Mouse (Mus musculus) layer of hippocampus, adult 2 months (tissue): ENCODE data around the gene Mafg. TPM values are rescaled to one million over a fixed set of nuclear protein-coding genes. Genes with fewer than 3 reads are reported as not detected.
"Not testable (repeated sequence)": the region's sequence is repeated elsewhere in the genome, so short reads cannot be mapped to it uniquely, and the experiment has no call there.

Experiments used
- DNase-seq, 2 experiments: peaks; one replicate each; pipeline ENCODE4 v3.0.0; 2022; ENCODE audit warnings: low spot score in 2 of 2
- H3K27ac ChIP-seq: fragments of 200-600 bp; 2 replicates; pipeline ENCODE4 v1.8.1; 2022
- H3K4me3 ChIP-seq: fragments of 200-600 bp; 2 replicates; pipeline ENCODE4 v1.8.1; 2022; ENCODE audit warnings: mild to moderate bottlenecking
- CTCF ChIP-seq: fragments of 200-600 bp; conservative IDR thresholded peaks from 2 replicates; pipeline ENCODE4 v1.8.1; 2022; ENCODE audit warnings: antibody characterized with exemption, mild to moderate bottlenecking, moderate library complexity
- long read RNA-seq, 2 experiments: library from polyadenylated mRNA; stranded (forward); transcript quantifications; one replicate each; pipeline ENCODE4 v2.0.0; 2021; ENCODE audit warnings: borderline mapping rate in 2 of 2
- total RNA-seq, 2 experiments: library from RNA; stranded (reverse); gene quantifications; 2 replicates each; pipeline ENCODE4 v1.2.3; 2021

The Mafg gene
- total RNA-seq = 10 to 100 TPM; 71.6 to 80.3 TPM
- long read RNA-seq, experiment 1, full-length matches to known transcripts = 33 of 57 reads
- long read RNA-seq, experiment 1, partial matches to known transcripts = 3 of 57 reads
- long read RNA-seq, experiment 1, other reads (novel, unspliced or antisense) = 21 of 57 reads
- long read RNA-seq, experiment 2, full-length matches to known transcripts = 53 of 74 reads
- long read RNA-seq, experiment 2, partial matches to known transcripts = 2 of 74 reads
- long read RNA-seq, experiment 2, other reads (novel, unspliced or antisense) = 19 of 74 reads

DNA sequence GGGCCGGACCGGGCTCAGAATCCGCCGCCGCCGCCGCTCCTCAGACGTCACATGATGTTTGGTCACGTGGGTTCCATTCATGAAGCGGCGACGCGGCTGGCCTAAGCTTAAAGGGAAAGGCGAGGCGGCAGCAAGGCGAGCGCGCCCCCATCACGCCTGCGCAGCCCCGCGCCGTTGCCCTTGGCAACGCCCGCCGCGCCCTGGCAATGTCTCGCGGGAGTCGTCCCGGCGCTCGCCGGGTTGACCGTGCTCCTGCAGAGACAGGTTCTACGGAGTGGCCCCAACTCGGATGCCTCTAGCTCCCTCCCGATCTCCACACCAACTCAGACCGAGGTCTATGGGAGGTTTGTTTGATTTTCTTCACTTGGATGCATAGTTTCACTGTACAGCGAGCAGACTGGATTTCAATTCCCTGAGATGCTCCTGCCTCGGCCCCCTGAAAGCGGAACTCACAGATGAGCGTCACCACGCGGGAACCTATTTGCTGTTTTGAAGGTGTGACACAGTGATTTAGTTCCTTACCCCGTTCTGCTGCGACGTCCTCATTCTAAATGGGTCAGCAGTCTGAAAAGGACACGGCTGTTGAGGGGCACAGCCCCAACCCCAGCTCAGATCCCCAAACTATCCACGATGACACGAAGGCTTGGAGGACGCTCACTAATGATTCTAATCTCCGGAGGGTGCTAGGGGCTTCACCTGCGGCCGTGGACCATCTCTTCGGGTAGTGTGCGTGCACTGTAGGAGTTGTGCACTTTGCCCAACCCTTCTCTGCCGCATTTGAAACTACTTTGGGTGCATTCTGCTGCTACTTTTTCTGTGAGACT lies at the start of gene Mafg:
Gene Mafg (minus strand): TSS at position 81 of the 824 bp plus-strand sequence.
- DNase-seq = peak; percentile 92 to 93
- H3K27ac ChIP-seq = peak within 1 kb of the TSS; percentile 95
- no peak for TF ChIP-seq CTCF
- H3K4me3 ChIP-seq = peak within 1 kb of the TSS; percentile 88

DNA sequence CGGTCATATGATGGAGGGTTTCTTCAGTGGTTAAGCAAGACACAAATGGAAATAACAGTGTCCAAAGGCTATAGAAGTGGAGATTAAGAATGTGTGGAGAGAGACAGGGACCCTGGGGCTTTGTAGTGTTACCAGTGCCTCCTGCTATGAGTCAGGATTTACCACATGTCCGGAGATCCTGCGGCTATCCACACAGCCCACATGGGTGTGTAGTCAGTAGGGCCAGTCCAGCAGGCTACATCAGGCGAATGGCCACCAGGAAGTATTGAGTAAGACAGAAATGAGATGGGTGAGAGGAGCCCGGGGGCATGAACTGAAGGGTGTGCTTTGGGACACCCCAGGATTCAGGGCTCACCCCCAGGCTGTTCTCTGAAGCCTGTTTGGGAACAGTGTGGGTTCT lies 49.3 kb upstream of the Mafg start:
- DNase-seq = no peak
- Histone ChIP-seq H3K4me3 (no peak overlapping the region), H3K27ac (no peak overlapping the region)
- no peak for TF ChIP-seq CTCF

DNA sequence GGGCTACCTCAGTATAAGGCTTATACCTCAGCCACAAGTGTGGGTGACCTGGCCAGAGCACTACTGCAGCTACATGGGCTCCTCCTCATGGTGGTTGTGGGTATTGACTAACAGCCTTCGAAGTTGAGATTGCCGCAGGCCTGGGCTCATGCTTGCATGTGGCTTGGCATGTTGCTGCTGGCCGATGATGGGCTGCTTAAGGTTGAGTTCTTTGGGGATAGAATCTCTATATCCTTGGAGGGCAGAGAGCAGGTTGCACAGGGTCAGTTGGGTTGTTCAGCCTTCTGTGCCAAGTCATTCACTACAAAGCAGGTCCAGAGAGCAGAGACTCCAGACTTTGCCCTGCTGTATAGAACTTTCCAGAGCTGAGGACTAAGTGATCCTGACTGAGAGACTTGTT lies 46.5 kb upstream of the Mafg start:
- H3K4me3 ChIP-seq = no peak overlapping the region
- no peak for DNase-seq
- TF ChIP-seq CTCF = peak; percentile 69
- no peak overlapping the region for H3K27ac ChIP-seq

DNA sequence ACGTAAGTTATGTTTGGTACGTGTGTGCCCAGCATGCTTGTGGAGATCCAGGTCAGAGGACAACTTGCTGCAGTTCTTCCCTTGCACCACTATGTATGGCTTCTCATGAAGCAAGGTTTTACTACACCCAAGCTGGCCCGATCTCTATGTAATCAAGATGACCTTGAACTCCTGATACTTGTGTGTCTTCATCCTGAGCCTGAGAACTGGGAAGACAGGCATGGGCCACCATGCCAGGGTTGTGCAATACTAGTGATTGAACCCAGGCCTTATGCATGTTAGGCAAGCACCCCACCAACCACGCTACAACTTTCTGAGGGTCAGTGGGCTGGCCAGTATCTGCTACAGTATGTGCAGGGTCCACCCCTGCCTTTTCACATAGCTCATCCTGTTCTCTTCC lies 43.6 kb upstream of the Mafg start:
- DNase-seq = no peak
- Histone ChIP-seq H3K4me3 (no peak overlapping the region), H3K27ac (no peak overlapping the region)
- no peak for TF ChIP-seq CTCF

DNA sequence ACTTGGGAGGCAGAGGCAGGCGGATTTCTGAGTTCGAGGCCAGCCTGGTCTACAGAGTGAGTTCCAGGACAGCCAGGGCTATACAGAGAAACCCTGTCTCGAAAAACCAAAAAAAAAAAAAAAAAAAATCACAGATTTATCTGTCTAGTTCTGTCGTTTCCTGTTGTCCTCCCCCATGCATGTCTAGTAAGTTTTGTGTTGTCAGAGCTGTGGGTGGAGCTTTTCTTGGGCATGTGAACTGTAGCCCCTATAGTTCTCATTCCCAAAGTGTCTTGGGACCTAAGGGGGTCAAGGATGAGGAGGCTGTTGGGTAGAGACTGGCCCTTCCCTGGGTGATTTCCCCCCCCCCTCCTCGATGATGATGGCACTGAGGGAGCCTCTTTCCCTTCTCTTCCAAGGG lies 42.5 kb upstream of the Mafg start:
- not testable (repeated sequence) for H3K27ac ChIP-seq, H3K4me3 ChIP-seq, DNase-seq

DNA sequence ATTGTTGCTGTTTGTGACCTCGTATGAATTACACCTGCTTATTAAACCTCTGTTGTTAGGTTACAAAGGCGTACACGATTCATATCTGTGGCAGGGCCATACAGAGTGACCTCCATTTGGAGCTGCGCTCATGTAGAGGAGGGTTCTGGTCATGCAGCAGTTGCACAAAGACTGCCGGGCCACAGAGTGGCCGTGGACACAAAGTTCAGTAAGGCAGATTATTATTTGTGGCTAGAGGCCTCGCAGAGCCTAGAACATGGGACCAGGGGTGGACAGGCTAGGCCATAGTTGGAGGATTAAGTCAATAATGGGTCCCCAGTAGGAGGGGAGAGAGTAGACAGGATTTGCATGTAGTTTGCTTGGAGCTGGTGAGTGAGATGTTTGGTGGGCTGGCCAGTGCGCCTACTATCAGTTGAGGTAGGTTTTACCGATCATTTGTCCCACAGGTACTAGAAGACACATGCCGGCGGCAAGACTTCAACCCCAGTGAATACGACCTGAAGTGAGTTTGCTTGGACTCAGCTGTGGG lies 40.3 kb upstream of the Mafg start:
- Histone ChIP-seq H3K4me3 (peak overlapping the region; percentile 79), H3K27ac (peak overlapping the region; percentile 95)
- no peak for TF ChIP-seq CTCF
- DNase-seq = no peak

DNA sequence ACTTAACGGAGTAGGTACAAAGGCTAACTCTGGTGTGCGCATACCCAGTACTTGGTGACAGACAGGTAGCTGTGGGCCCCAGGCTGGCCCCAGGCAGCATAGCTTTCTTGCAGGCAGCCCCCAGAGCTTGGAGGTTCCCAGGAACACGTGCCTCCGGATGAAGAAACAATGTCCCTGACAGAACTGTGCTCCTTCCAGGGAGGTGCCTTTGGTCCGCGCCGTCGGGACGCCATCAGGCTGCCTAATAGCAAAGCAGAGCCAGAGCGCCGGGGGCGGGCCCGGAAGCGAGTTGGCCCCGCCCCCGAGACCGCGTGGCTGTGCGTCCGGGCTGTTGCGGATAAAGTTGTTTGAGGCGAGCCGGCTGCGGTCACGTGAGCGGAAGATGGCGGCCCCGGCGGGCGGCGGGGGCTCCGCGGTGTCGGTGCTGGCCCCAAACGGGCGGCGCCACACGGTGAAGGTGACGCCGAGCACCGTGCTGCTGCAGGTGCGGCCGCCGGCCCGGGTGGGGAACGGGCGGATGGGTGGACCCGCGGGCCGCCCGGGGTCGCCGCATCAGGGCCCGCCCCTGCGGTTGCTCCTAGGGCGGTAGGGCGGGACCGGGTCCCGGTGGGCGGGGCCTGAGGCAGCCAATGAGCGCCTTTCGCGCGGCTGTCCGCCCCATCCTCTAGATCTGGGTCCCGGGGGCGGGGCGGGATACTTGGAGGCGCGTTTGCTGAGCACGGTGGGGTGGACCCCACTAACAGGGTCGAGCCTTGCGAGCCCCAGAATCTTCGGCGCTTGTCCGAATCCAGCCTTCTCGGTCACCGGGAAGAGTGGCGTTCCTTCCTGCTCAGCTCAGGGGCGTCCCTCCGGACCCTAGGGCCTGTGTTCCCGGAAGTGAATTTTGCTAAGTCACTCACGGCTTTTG lies 39.5 kb upstream of the Mafg start, which contains the start of gene Aspscr1:
Gene Aspscr1 (plus strand): TSS at position 287 of the 907 bp plus-strand sequence.
- DNase-seq = peak; percentile 90 to 91
- Histone ChIP-seq H3K4me3 (peak within 1 kb of the TSS; percentile 79), H3K27ac (peak within 1 kb of the TSS; percentile 95)
- 0 out of 2 replicates have a peak, but pooled peaks have one; percentile 8 for TF ChIP-seq CTCF

DNA sequence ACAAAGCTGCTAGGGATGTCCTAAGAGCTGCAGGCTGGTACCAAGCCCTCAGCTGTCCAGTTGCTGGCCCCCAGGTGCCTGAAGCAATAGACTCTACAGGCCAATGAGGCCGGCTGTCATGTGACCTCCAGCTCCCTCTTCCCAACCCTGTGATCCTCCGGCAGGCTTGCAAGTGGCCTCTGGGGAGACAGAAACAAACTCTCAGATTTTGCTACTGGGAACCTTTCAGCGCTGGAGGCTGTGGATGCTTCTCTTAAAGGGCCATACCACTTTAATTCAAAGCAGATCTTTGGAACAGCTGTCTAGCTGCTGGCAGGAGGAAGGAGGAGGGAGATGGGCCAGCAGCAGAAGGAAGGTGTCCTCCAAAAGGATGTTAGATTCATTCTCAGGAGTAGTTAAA lies 33.2 kb upstream of the Mafg start:
- no peak for DNase-seq
- no peak overlapping the region for H3K27ac ChIP-seq
- no peak for TF ChIP-seq CTCF

DNA sequence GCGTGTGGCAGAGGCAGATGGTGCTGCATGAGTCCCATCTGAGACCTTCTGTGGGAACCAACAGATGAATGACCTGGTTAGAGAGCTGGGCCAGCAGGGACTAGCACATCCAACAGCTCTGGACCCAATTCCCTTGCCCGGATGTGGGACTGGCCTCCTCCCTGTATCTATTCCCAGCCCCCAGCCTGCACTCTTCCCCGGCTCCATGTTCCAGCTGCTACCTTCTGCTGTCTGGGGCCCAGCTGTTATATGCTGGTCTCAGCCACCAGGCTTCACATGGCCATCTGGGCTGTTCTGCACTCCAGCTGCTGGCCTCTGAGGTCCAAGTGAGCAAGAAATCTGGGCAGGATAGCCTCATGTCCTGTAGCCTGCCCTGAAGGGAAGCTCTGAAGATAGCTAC lies 32.0 kb upstream of the Mafg start:
- no peak for TF ChIP-seq CTCF
- Histone ChIP-seq H3K27ac (no peak overlapping the region), H3K4me3 (no peak overlapping the region)
- DNase-seq = no peak

More for the DNA sequence above, 33.2 kb upstream of the Mafg start:
- no peak overlapping the region for H3K4me3 ChIP-seq

DNA sequence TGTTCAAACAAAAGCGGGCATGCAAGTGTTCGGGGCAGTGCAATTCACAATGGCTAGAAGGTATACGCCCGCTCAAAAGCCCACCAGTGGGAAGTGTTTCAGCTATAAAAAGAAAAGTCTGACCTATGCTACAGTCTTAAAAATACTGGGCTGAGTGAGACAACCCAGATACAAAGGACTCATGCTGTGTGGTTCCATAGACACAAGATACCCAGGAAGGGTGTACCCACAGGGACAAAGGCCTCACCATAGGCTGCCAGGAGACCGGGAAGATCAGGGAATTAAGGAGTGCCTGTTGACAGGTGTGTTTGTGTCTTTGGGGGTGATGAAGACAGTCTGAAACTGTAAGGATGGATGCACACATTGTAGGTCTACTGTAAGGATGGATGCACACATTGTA lies 30.3 kb upstream of the Mafg start:
- no peak overlapping the region for H3K4me3 ChIP-seq
- no peak overlapping the region for H3K27ac ChIP-seq
- no peak for TF ChIP-seq CTCF
- DNase-seq = no peak

DNA sequence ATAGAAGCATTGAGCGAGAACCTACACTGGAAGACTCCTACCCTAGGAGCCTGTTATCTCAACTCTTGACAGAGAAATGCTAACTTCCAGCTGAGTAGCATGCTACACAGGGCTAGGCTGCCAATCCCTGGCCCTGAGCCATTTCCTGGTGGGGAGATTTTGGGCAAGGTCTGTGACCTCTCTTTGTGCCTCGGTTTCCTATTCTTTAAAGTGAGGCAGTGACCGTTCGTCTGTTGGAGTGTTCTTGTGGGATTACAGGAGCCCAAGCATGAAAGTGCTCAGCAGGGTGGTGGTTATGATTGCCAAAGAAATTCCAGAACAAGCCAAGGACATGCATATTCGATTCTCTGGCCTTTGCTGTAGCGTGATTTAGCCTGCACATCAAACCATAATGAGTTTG lies 29.4 kb upstream of the Mafg start:
- no peak overlapping the region for H3K27ac ChIP-seq
- TF ChIP-seq CTCF = no peak
- DNase-seq = no peak
- no peak overlapping the region for H3K4me3 ChIP-seq

DNA sequence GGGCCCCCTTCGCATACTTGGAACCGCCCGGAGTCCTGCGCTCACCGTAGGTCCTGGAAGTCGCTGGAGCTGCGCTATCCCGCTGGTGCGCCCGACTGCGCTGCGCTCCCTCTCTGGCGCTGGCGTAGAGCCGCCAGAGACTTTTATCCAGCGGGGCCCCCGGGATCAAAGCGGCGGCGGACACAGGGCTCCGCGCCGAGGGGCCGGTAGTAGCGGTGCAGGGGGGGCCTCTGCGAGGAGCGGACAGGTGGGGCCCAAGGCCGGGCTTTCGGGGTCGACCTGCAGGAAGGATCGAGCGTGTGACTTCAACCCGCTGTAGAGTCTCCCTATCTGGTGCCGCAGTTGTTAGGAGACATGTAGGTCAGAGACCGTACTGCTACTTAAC lies 27.7 kb upstream of the Mafg start, which contains the start of gene Notum:
Gene Notum (minus strand): TSS at position 100 of the 385 bp plus-strand sequence.
- Histone ChIP-seq H3K4me3 (peak within 1 kb of the TSS; percentile 49), H3K27ac (peak within 1 kb of the TSS; percentile 73)
- DNase-seq = no peak
- no peak for TF ChIP-seq CTCF
